Mouse (Mus musculus): ENCODE data around the gene Tmc8. TPM values are rescaled to one million over a fixed set of nuclear protein-coding genes. Genes with fewer than 3 reads are reported as not detected.
"Not testable (repeated sequence)": the region's sequence is repeated elsewhere in the genome, so short reads cannot be mapped to it uniquely, and the experiment has no call there.

Gene Tmc8
- total RNA-seq, 2 experiments from 2014 or later: 2.0 to 3.1 TPM

DNA sequence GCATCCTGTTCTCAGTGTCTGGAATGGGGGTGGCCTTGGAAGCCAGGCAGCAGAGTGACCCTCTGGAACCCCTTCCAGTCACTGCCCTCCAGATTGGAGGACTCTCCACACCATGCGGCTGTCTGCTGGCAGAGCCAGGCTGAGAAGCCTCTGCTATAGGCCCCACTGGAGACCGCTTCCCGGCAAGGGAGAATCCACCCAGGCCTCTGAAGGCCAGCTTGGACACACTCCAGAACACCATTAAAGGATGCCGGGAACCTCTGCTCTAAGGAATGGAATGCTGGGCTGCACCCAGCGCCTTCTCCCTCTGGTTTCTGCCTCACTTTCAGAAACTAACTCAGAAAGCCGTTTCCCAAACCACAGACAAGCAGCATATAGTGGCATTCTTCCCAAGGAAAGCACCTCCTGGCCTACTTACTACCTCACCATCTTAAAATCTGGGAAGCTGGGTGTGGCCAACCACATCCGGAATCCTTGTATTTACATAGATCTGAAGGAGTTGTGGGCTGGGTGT is 40.9 kb downstream of the Tmc8 start:
- ATAC-seq (replicated peaks; ENCODE audit: poor library complexity): no peak

DNA sequence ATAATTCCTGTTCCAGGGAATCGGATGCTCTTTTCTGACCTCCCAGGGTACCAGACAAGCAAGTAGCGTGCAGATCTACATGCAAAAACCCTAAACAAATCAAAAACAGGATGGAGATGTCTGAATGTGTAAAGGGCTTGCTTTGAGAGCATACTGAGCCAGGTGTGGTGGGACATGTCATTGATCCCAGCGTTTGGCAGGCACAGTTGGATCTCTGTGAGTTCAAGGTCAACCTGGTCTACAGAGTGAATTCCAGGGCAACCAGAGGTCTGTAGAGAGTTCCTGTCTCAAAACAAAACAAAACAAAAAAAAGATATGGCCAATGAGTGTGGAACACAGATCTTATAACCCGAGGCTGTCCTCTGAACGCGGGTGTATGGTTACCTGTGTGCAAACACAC is 41.5 kb downstream of the Tmc8 start:
- ATAC-seq (replicated peaks; ENCODE audit: poor library complexity): no peak

GRCm38 (mm10) chr11:117824060-117824969 is 42.4 kb downstream of the Tmc8 start:
- ATAC-seq (replicated peaks; ENCODE audit: poor library complexity): peak; percentile 51

GRCm38 (mm10) chr11:117825333-117826101 is 43.6 kb downstream of the Tmc8 start, which contains the start of the genes Afmid and Tk1:
Gene Afmid (plus strand): TSS chr11:117825924.
Gene Tk1 (minus strand): TSS chr11:117826092.
- ATAC-seq (replicated peaks; ENCODE audit: poor library complexity): peak; percentile 40

DNA sequence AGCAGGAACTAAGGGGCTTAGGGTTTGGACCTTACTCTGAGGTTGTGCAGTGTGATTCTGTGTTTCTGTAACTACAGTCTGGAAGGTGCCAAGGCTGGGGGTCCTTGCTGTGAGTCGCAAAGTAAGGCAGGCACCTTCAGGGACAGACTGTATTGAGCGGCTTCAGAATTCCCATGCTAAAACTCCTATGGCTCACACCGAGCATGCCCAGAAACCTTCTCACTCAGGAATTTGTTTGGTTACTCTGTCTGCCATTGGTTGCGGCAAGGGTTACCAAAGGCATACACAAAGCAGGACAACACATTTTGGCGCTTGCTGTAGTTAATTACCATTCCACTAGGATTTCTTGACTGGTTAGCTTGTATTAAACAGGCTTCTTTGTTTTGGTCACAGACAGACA is 44.3 kb downstream of the Tmc8 start:
- ATAC-seq (replicated peaks; ENCODE audit: poor library complexity): no peak

- no peak for ATAC-seq (replicated peaks; ENCODE audit: poor library complexity)
Measured at GRCm38 (mm10) chr11:117826916-117827315, 45.0 kb downstream of the Tmc8 start.

GRCm38 (mm10) chr11:117827386-117827785 is 45.5 kb downstream of the Tmc8 start:
- no peak for ATAC-seq (replicated peaks; ENCODE audit: poor library complexity)

DNA sequence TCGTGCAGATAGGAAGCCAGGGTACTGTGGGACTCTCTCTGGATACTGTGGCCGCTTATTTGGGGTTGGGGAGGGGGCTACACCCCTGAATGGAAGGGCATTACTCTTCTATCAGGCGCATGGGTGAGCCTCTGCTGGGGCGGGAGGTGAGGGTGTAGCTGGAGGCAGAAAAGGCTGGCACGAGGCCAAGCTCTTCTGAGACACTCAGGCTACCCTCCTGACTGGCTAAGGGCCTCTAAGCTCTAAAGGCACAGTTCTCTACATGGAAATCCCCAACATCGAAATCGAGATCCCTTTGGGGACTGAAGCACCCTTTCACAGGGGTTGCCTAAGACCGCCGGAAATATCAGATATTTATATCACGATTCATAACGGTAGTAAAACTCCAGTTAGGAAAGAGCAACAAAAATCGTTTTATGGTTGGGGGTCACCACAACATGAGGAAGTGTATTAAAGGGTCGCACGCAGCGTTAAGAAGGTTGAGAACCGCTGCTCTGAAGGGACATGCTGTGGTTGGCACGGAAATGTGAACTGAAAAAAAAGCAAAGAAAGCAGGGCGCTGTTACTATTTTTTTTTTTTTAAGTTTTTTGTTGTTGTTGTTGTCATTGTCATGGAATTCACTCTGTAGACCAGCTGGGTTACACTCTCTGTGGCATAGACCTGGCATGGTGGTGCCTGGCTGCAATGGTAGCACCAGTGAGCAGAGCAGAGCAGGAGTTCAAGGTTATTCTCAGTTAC is 46.4 kb downstream of the Tmc8 start:
- no peak for ATAC-seq (replicated peaks; ENCODE audit: poor library complexity)

DNA sequence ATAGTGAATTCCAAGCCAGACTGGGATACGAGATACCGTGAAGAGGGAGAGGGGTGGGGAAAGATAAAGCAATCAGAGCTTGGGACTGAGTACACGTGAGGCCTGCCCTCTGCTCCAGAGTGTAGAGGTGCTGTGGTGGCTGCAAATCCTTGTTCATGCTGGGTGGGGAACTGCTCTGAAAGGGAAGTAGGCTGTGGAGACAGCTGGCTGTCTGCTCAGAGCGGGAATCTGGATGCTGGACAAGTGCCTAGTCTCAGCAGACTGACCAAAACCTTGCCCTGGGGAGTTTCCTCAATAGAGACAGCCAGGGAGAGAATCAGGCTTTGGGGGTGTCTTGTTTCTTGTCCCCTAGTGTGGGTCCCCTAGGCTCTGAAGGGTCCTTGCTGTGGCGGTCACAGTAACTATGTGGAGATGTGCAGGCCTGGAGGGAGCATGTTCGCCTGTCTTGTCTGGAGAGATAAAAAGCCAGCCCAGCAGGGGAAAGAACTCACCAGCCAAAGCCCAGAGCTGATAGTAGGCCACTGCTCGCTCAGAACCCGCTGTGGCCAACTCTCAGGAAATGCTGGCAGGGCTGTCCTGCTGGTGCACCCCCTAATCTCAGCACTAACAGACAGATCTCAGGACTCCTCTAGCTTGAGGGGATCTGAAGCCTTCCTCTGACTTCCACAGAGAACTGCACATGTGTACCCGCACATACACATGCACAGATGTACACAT is 47.2 kb downstream of the Tmc8 start:
- peak; percentile 37 for ATAC-seq (replicated peaks; ENCODE audit: poor library complexity)

DNA sequence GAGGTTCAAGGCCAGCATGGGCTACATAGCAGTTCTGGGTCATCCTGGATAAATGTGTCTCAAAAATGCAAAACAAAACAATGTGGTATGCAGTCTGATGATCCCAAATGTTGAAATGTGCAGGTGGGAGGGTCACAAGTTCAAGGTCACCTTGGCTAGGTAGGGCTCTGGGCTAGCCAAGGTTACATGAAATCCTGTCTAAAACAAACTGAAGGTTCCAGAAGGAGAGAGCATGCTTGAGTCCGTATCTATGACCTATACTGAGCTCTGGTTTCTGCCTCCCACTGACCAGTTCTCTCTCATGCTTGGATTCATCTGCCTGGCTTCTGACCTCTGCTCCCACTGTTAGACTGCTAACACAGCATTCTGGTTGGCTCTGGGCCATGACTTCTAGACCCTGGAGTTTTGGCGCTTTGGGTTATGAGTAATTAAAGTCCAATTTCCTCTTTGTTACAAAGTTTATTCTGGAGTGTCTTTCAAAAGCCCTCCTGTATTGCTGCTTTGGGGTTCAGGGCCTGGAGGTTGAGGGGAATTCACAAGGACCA is 47.9 kb downstream of the Tmc8 start:
- ATAC-seq (replicated peaks; ENCODE audit: poor library complexity): no peak

DNA sequence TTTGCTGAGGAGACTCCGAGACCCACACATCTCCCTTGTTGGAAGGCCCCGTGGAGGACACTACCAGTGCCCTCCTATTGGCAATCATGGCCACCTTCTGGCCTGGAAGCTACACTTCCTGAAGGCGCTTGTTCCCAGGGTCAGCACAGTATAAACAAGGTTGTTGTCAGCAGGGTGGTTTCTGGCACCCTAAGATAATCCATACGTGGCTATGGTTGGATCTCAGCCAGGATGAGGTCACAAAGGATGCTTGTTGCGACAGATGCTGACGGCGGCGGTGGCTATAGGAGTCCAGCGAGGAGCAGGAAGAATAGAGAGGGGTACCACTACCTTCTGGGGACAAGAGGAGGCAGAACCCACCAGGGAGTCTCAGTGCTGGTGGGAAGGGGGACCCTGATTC is 48.5 kb downstream of the Tmc8 start:
- ATAC-seq (replicated peaks; ENCODE audit: poor library complexity): peak; percentile 21

DNA sequence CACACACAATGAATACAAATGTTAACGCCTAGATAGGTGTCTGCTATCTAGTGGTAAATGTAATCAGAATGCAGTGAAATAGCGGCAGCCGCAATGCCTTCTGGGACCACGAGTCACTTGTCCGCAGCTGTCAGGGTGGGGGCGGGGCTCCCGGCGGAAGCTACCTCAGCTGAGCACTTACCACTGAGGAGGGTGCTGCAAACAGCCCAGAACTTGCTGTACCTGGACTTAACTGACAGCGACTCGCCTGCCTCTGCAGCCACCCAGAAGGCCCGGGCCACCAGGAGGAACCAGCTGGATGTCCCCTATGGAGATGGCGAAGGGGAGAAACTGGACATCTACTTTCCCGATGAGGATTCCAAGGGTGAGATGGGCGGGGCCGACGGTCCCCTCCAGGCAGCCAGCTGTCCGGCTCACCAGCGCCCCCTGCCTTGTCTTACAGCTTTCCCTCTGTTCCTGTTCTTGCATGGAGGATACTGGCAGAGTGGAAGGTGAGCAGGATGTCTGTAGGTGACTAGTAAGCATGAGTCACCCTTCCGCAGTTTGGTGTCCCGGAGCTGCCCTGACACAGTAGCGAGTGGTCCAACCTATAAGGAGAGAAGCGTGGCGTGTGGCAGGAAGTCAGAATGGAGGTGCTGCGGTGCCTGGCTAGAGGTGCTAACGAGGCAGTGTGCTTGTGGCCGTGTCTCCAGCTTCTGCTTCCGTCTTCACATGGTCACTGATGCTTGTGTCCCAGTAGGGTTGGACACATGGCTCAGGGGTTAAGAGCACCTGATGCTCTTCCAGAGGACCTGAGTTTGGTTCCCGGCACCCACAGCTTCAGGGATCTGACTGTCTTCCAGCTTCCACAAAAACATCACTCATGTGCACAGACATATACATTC is 50.5 kb downstream of the Tmc8 start:
- peak; percentile 63 for ATAC-seq (replicated peaks; ENCODE audit: poor library complexity)

DNA sequence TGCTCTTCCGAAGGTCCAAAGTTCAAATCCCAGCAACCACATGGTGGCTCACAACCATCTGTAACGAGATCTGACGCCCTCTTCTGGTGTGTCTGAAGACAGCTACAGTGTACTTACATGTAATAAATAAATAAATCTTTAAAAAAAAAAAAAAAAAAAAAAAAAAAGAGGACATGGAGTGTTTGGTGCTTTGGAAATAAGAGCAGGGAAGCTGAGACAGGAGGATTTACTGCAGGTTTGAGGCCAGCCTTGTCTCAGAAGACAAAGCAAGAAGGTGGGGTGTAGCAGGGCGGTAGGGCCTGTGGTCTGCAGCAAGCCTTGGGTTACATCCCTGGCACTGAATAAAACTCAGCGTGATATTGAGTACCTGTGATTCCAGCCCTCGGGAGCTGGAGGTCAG is 51.6 kb downstream of the Tmc8 start:
- not testable (repeated sequence) for ATAC-seq (replicated peaks; ENCODE audit: poor library complexity)

- ATAC-seq (replicated peaks; ENCODE audit: poor library complexity): no peak
Measured at GRCm38 (mm10) chr11:117834086-117834485, 52.2 kb downstream of the Tmc8 start.

DNA sequence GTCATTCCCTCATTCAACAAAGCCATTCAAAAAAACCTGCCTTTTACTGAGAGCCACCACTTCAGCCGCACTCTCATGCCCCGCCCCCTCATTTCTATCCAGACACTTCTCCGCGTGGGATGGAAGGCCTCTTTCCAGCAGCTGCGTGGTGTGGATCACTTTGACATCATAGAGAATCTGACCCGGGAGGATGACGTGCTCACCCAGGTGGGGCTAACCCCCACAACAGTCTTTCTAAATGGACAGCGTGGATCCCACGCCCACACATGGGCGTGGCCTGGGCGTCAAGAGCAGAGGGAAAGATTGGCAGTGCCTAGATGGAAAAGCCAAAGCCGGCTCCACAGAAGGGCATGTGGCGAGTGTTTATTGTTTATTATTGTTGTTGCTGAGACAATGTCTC is 54.4 kb downstream of the Tmc8 start:
- no peak for ATAC-seq (replicated peaks; ENCODE audit: poor library complexity)

- peak; percentile 93 for ATAC-seq (replicated peaks; ENCODE audit: poor library complexity)
Measured at GRCm38 (mm10) chr11:117838572-117838971, 56.7 kb downstream of the Tmc8 start.

DNA sequence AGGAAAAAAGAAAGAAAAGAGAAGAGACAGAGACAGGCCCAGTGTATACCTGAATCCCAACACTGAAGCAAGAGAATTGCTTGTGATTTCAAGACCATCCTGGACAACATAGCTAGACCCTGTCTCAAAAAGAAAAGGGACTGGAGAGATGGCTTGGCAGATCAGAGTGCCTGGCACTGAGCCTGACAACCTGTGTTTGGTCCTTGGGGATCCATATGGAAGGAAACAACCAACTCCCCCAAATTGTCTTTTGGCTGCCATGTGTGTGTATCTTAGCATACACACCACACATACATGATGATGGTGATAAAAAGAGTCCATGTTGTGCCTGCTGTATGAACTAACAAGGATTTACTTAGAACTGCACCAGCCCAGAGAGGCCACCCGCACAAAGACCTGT is 57.1 kb downstream of the Tmc8 start:
- ATAC-seq (replicated peaks; ENCODE audit: poor library complexity): peak; percentile 16

DNA sequence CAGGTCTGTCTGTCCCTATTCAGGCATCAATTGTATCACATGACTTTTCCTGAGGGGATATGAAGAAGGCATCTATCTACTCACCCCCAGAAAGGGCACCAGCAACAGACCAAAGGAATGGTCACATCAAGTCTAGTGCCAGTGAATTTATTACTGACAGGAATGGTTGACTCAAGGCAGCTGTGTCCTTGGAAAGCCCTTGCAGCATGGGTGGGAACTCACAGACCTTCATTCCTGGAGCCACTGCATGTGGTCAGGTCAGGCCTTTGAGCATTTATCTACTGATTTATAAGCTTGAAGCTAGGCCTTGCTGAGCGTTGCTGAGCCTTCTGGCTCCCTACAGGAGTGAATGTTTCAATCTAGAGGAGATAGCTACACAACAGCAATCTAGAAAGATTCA is 59.0 kb downstream of the Tmc8 start:
- ATAC-seq (replicated peaks; ENCODE audit: poor library complexity): no peak
